Mouse (Mus musculus): ENCODE data around the gene Tmem51. TPM values are rescaled to one million over a fixed set of nuclear protein-coding genes. Genes with fewer than 3 reads are reported as not detected.

Gene Tmem51
- polyA plus RNA-seq, 1 experiment = 51.4 TPM

DNA sequence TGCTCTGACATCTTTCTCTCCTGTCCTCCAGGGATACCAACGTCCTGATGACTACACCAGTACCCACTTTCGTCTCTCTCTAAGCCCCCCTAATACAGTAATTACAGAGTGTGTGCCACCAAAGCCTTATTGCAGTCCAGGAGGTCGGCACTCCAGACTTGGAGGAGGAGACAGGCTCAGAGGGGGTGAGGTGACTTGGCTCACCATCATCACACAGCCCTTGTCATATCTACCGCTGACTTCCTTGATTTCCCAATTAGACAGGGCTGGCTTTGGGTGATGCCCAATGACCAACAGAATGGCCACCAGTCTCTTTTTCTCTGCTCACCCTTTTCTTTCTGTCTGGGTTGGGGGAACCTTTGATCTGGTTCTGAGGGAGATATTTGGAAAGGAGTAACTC is 1.4 kb downstream of the Tmem51 start:
- no peak for DNase-seq (ENCODE audit: low read depth, low spot score)
- 43% methylated on average over 4 of the region's 4 CpGs for whole genome bisulfite sequencing

DNA sequence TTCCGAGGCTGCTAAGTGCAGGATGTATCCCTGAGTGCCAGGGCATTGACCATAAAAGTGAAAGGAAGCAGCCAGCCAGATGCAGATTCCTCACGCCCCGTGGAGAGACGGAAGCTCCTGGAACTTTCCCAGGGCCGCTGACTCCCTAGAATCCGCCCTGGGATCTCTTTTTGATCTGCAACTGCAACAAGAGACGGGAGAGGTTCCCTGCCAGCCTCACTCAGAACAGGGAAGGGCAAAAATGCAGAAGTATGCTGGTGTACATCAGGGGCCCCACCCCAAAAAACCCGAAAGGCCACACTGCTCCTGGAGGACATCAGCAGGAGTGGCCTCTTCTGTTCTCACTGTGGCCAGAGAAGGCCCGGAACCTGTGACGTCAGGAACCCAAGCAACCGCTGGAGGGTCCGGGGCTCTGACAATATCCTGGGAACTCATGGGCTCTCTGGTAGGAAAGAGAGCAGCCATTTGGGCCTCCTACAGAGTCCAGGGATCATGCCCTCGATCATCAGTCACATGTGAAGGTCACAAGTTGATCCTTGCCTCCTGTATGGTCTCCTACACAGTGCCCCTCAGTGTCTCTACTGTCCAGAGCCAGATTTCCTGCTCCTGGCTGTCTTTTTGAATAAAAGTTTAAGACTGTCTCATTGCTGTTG is 2.3 kb downstream of the Tmem51 start:
- DNase-seq (ENCODE audit: low read depth, low spot score) = no peak
- 13% methylated on average over 13 of the region's 13 CpGs for WGBS

DNA sequence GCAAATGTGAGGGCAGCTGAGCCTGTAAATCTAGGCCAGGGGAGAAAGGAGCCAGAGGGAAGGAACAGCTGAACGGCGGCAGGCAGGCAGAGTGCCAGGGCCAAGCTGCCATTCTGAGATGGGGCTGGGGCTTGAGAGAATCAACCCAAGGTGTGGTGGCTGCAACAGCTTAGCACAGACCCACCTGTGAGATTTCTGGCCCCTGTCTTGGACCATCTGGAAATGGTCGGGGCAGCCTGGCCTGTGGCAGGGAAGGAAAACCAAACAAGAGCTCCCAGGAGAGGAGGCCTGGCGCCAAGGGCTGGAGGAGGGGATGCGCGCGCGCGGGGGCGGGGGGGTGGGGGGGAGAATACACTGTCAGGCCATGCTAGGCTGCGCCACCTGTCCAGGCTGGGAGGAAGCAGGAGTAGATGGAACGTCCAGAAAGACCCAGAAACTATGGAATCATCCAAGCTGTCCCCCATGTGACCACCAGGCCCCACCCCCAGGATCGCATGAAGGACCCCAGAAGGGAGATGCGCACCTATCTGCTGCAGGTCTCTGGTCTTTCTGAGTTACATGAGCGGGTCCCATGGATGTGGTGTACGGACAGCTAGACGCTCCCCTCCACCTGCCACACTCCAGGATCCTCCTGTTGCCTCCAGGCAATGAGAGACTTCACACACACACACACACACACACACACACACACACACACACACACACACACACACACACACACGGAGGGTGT is 3.0 kb downstream of the Tmem51 start:
- WGBS = 24% methylated on average over 18 of the region's 18 CpGs
- DNase-seq (ENCODE audit: low read depth, low spot score) = no peak

DNA sequence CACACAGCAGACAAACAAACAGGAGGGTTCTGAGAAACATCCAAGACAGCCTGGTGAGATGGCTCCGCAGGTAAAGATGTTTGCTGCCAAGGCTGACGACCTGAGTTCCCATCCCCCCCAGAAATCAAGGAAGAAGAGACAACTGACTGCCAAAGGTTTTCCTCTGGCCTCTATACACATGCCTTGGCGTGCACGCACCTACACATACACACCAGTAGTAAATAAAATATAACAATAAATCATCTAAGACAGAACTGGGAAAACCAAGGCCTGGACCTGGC is 3.7 kb downstream of the Tmem51 start:
- 42% methylated on average over 4 of the region's 4 CpGs for WGBS
- DNase-seq (ENCODE audit: low read depth, low spot score) = no peak

DNA sequence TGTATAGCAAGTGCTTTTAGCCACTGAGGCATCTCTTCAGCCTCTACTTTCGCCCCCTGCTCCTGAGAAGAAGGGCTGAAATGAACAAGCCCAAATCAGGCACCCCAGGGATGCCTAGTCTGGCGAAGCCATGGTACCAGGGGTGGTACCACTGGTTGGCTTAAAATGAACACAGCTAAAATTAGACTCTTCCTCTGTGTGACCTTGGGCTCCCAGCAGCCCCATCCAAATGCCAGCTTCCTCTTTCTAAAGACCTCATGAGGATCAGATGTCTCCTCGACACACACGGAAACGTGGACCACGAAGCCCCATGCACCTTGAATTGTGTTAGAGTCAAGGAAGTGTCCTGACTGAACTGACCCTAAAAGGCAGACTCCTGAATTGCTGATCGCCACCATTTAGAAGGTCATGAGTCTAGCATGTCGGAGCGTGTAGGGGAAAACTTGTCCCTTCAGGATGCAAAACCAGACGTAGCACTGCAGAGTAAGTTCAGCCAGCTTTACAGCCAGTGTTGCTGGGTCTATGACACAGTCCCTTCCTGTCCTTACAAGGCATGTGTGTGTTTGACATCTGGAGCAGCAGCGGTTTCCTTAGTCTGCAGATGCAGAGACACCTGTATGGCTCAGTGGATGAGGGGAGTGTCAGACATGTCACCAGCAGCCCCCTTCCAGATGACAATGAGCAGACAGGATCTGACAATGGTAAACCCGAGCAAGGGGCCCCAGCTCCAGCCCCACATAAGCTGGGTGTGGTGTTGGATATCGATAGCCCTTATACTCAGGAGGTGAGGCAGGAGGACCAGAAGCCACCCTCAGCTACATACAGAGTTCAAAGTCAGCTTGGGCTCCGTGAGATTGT is 4.2 kb downstream of the Tmem51 start:
- 73% methylated on average over 14 of the region's 14 CpGs for WGBS
- DNase-seq (ENCODE audit: low read depth, low spot score) = no peak

DNA sequence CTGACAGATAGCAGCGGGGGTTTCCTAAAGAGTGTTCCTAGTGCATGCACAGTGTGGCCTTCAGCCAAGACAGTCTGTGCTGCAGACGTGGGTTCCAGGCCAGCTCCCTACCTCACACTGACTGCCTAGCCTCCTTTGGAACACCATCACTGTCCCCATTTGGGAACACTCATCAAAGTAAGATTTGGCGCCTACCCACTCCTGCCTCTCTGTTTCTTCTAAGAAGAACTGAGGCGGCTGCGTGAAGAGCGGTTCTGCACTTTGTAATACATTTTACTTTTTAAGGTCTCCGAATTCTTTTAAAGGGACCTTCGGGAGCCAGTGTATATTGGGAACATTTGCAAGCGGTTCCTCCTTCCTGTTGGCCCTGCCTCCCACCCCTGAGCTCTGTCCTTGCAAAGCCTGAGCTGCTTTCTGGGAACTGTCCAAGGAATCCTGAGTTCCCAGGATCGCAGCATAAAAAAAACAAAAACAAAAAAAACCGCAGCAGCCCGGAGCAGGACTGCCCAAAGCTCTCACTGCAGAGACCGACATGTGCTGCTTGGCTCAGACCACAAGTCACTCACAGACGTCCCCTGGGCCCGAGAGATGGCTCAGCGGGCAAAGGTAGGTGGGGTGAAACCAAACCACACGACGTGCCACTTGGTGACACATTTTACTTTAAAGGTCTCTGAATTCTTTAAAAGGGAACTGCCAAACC is 6.4 kb downstream of the Tmem51 start:
- no peak for DNase-seq (ENCODE audit: low read depth, low spot score)
- WGBS = 50% methylated on average over 18 of the region's 18 CpGs

DNA sequence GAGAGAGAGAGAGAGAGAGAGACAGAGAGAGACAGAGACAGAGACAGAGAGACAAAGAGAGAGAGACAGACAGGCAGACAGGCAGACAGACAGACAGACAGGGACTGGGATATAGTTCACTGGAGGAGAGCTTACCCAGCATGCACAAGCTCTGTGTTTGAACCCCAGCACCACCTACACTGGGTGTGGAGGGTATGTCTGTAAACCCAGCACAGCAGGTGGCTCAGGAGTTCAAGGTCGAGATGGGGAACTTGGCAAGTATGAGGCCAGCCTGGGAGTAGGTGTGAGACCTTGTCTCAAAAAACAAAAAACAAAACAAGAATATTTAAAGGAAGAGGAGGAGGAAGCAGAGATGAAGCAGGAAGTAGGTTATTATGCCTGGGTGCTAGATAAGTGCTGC is 7.2 kb downstream of the Tmem51 start:
- WGBS = 15% methylated on average over 1 of the region's 1 CpGs
- DNase-seq (ENCODE audit: low read depth, low spot score) = no peak

DNA sequence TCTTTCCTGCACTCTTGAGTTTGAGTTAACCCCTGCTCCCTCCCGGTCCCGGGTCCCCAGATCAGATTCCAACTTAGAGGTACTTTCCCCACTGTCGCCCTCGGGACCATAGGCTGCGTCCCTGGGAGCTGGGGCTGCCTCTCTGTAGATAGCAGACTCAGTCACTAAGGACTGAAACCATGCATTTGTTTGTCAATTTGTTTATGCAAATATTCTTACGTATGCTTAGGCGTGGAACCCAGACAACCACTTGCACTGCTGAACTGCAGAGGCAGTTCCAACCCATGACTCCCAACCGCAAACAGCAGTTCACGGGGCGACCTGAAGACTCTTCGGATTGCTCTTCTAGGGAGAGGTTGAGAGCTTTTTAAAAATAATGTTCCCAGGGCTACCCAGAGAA is 8.2 kb downstream of the Tmem51 start:
- DNase-seq (ENCODE audit: low read depth, low spot score) = no peak
- WGBS = 79% methylated on average over 11 of the region's 11 CpGs

DNA sequence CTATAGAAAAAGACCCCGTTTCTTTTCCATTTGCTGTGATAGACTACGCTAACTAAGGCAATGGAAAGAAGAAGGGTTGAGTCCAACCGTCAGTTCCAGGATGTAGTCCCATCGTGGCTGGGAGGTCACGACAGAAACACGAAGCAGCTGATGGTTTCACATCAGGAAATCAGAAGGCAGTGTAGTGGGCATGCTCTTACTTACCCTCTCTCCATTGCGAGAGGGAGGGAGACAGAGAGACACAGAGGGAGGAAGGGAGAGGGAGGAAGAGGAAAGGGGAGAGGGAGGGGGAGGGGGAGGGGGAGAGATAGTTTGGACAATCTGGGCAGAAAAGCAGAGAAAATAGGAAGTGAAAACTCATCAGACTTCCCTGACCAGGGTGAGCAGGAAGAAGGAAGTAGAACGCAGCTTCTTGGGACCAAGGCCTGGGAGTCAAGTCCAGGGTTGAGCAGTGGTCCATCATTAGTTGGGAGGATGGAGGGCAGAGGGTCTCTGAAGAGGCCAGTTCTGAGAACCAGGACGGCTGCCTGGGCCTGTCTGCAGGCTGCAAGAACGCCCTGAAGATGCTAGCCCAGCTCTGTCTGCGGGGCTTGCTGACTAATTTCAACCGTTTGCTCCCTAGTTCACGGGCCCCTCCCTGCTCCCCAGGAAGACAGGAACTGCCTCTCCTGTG is 9.9 kb downstream of the Tmem51 start:
- no peak for DNase-seq (ENCODE audit: low read depth, low spot score)

DNA sequence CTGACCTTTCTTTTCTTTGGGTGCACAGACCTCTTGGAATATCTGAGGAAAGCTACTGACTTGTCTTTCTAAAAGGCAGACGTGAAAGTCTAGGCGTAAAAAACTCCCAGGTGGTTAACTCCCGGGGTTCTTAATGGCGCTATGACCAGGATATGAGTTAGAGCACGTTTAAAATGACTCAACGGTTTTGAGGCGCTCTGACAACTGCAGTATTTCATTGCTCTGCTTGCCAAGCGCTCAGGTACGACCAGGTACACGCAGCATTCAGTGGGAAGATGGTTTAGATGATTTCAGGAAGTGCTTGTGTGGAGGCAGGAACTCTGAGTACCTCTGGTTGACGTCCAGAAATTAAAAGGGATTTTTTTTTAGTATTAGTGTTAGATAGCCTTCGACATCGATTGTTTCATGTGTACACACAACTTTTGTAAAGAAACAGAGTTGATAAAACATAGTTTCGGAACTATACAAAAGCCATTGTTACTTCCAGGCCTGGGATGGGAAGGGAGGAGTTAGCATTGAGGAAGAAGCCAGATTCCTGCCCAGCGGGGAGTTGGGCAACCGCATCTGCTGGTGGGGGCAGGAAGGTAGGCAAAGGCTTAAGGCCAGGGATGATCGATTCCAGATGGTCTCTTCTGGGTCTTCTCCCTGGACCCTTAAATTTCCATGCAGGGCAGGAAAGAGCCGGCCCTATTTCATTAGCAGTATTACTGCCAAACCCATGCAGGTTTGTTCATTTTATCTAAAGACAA is 12.7 kb downstream of the Tmem51 start:
- DNase-seq (ENCODE audit: low read depth, low spot score) = no peak
- 19% methylated on average over 18 of the region's 18 CpGs for WGBS

More for the DNA sequence above, 9.9 kb downstream of the Tmem51 start:
- 61% methylated on average over 13 of the region's 13 CpGs for WGBS

DNA sequence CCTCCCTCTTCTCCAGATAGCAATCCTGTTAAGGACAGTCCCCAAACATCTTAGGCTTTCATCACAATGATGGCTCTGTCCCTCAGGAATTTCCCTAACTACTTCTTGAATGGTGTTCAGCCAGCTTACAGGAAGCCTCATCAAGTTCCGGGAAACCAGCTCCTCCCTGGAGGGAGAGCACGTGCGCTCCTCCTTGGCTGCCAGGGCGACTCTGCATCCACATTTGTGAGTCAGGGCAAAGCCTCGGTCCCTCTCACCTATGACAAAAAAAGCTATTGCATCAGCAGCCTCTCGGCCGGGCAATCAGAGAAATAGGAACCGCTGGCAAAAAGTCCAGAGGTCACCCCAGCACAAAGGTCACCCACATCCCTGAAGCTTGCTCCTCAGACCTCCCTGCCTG is 13.3 kb downstream of the Tmem51 start:
- no peak for DNase-seq (ENCODE audit: low read depth, low spot score)
- WGBS = 12% methylated on average over 8 of the region's 8 CpGs

DNA sequence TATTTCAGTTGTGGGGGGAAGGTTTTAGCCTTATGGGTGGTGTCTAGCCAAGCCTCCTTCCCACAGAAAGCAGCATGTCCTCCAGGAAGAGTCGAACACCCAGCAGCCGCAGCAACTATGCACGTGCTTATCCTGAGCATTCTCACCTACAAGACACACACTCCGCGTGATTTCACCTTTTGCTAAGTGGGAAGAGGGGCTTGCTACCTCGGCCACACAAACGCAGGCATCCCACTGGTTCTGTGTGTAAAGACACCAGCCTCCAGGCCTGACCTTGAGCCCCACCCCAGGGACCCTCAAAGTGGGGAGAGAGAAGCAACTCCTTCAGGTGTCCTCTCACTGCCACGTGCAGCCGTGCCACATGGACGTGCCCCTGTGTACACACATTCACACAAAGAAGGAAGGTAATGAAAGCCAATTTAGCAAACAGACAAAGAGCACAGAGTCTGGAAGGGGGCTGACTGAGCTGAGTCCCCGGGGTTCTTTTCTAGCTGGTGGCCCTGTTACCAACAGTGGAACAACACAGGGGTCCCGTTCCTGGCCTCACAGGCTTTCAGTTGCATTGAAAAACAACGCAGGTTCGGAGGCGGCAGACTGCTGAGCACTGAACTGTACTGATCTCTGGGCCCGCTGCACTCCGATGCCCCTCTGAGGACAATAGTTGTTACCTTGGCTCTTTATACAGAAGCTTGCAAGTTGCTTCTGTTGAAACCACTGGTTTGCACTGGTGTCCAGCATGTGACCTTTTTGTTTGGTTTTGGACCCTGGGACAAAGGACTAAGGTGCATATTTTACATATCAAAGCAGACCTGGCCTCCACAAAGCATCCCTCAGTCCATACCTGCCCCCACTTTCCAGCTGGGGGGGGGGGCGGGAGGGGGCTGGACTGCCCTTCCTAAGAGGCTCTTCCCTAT is 14.9 kb downstream of the Tmem51 start:
- 81% methylated on average over 18 of the region's 18 CpGs for WGBS
- DNase-seq (ENCODE audit: low read depth, low spot score) = no peak

DNA sequence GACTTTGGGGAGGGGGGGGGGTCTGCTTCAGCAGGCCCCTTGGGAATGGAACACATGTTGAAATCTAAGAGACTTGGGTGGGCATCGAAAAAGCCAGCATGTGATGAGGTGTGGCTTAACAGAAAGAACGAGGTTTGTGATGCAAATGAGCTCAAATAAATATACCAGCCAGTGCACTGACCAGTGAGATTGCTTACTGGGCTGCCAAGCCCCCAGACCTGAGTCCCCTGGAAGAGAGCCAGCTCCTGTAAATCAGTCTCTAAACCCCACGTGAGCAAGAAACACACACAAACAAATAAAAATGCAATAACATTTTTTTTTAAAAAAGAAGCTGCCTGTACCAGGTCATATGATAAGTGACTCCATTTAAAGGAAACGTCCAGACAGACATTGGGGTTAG is 17.5 kb downstream of the Tmem51 start:
- no peak for DNase-seq (ENCODE audit: low read depth, low spot score)
- 48% methylated on average over 4 of the region's 4 CpGs for WGBS

DNA sequence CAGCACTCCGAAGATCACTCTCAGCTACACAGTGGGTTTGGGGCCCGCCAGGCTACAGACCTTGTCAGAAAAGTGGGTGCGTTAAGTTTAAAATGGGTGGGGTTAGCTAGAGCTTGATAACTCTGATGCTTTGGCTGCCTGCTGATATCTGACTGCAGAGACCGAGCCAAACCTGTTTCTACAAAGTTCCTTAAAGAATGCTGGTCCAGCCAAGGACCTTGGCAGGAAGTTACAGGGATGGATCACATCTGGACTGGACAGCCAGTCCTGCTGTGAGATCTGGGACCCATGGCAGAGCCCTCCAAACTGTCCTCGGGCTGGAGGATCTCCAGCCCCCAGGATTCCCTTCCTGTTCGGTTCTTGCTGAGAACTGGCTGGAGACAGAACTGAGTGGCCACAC is 18.3 kb downstream of the Tmem51 start:
- no peak for DNase-seq (ENCODE audit: low read depth, low spot score)
- 24% methylated on average over 6 of the region's 6 CpGs for whole genome bisulfite sequencing

DNA sequence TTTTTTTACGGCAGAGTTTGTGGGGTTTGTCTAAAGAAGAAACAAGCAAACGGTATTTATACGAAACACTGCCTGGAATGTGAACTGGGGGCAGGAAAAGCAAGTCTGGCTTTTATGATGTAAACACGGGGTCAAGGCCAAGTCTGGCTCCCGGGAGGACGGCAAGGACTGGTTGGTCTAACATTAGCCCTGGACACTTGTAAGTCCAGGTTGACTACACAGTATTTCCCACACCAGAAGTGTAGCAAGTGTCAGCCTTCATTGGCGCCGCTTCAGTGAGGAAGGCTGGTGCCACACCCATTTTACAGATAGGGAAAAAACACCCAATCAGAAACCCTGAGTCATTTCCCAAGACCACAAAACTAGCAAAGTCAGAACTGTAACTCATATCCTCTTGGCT is 18.8 kb downstream of the Tmem51 start:
- DNase-seq (ENCODE audit: low read depth, low spot score) = no peak

DNA sequence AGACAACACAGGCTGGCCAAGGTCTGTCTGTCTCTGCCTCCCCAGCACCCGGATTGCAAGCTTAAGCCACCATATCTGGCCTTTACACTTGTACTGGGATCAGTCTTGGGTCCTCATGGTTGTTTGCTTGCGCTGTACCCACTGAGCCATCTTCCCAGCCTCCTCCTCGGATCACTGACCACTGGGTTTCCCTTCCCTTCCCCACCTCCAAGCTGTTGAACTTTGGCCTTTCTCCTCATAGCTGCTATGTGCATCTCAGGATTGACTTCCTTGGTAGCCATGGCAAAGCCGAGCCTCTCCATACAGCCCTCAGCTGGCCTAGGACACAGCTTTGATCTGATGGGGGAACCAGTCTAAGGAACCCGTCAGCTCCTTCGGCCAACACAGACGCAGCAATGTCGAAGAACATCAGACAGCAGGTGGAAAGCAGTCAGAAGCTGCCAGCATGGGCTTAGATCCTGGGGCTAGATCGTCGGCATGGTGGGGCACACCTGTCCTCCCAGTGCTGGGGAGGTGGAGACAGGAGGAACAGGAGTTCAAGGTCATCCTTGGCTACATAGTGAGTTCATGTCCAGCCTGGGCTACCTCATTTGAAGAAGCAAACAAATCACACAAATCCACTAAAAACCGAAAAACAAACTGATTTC is 19.4 kb downstream of the Tmem51 start:
- 68% methylated on average over 11 of the region's 11 CpGs for WGBS
- no peak for DNase-seq (ENCODE audit: low read depth, low spot score)

More for the DNA sequence above, 18.8 kb downstream of the Tmem51 start:
- WGBS = 19% methylated on average over 8 of the region's 8 CpGs

DNA sequence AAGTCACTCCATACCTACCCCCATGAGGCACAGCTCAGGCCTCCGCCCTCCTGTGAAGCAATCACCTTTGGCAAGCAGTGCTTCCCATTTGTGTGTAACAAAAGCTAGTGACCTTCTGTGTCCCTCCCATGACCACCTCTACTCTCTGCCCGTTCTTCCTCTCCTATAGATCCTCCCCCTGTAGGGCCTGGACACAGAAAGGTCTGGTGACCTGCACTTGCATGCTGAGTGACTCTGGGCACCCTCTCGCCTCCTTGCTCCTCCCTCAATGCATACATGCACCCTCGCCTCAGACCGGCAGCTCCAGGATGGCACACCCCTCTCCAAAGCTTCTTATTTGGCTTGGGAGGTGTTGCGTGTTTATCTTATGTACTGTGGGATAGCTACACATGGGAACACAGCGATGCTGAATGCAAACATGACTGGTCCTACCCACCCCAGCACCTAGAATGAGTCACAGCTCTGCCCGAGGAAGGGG is 21.0 kb downstream of the Tmem51 start:
- DNase-seq (ENCODE audit: low read depth, low spot score) = no peak
- 39% methylated on average over 8 of the region's 8 CpGs for WGBS

Measured in large intestine, adult 2 months (tissue).